Comparison of ENCODE assay signal across 16 mouse cellular contexts in genomic region chr14:30419046-30419445, GRCm38 (mm10).
DNase-seq lines count a peak whose midpoint lies in the region; ATAC-seq lines count a peak whose summit lies in the region.
"Had no signal": no experiment of that assay in that cellular context is flagged by ENCODE, and none has a peak within 500 bp of the region (broad histone marks: within the 10 kb centered on the region; RNA-seq: fewer than 3 reads in every experiment).

No protein-coding gene starts in this region.

- H3K4me1 ChIP-seq in hindbrain, embryonic 14.5 days (replicated peaks; ENCODE audit: control insufficient read depth, insufficient read depth, low read length): no peaks in the 10 kb centered on the region
- H3K4me1 ChIP-seq in hindbrain, embryonic 10.5 days (replicated peaks): no peaks in the 10 kb centered on the region
- H3K4me1 ChIP-seq in lung, embryonic 16.5 days (replicated peaks; ENCODE audit: control insufficient read depth, insufficient read depth, low read length): peaks cover 3% of the 10 kb centered on the region; the same call in 1 of the 2 replicates
- peaks cover 13% of the 10 kb centered on the region for H3K4me1 ChIP-seq in neural tube, embryonic 13.5 days (replicated peaks)
- H3K4me1 ChIP-seq in liver, embryonic 12.5 days: no peaks in the 10 kb centered on the region
- H3K4me1 ChIP-seq: limb, embryonic 15.5 days; midbrain, embryonic 10.5 days had no signal

- H3K4me2 ChIP-seq in hindbrain, embryonic 14.5 days (replicated peaks): peak overlapping the region; percentile 19; the same call in 1 of the 2 replicates
- H3K4me2 ChIP-seq in lung, embryonic 16.5 days (ENCODE audit: low read depth, low read length): peak overlapping the region; percentile 39
- H3K4me2 ChIP-seq in neural tube, embryonic 13.5 days: peak overlapping the region; percentile 11; the same call in 1 of the 2 replicates
- no peak overlapping the region for H3K4me2 ChIP-seq in liver, embryonic 12.5 days
- H3K4me2 ChIP-seq: kidney, embryonic 15.5 days; limb, embryonic 15.5 days had no signal

- H3K27ac ChIP-seq in hindbrain, embryonic 14.5 days: 0 out of 2 replicates have a peak overlapping the region, but pooled peaks have one; percentile 2
- no peak overlapping the region for H3K27ac ChIP-seq in hindbrain, embryonic 10.5 days
- H3K27ac ChIP-seq in lung, embryonic 16.5 days (ENCODE audit: low read length): peak overlapping the region; percentile 76
- no peak overlapping the region for H3K27ac ChIP-seq in neural tube, embryonic 13.5 days (replicated peaks)
- no peak overlapping the region for H3K27ac ChIP-seq in liver, embryonic 12.5 days
- H3K27ac ChIP-seq: kidney, embryonic 15.5 days; limb, embryonic 15.5 days; macrophage; midbrain, embryonic 10.5 days had no signal

- no peak overlapping the region for H3K4me3 ChIP-seq in hindbrain, embryonic 14.5 days (replicated peaks; ENCODE audit: low read length)
- no peak overlapping the region for H3K4me3 ChIP-seq in hindbrain, embryonic 10.5 days
- H3K4me3 ChIP-seq in lung, embryonic 16.5 days (ENCODE audit: low read length): peak overlapping the region; percentile 10; the same call in 1 of the 2 replicates
- no peak overlapping the region for H3K4me3 ChIP-seq in neural tube, embryonic 13.5 days
- no peak overlapping the region for H3K4me3 ChIP-seq in liver, embryonic 12.5 days
- H3K4me3 ChIP-seq: kidney, embryonic 15.5 days; limb, embryonic 15.5 days; midbrain, embryonic 10.5 days had no signal

- DNase-seq in hindbrain, embryonic 14.5 days (ENCODE audit: low spot score): no peak
- DNase-seq in hindbrain, embryonic 10.5 days (ENCODE audit: low spot score): no peak
- DNase-seq in lung, postnatal 36 days: no peak
- no peak for DNase-seq in left cerebral cortex, adult 8-10 months (ENCODE audit: low spot score in 2 of 2)
- DNase-seq: cerebellum, adult 2 months; cerebellum, postnatal 36 days; gastrocnemius, postnatal 10 days; heart, adult 18-20 months; thymus, adult 2 months had no signal

- H3K36me3 ChIP-seq in hindbrain, embryonic 14.5 days (replicated peaks; ENCODE audit: control insufficient read depth, insufficient read depth): no peaks in the 10 kb centered on the region
- no peaks in the 10 kb centered on the region for H3K36me3 ChIP-seq in hindbrain, embryonic 10.5 days
- H3K36me3 ChIP-seq in lung, embryonic 16.5 days (ENCODE audit: control insufficient read depth, insufficient read depth, low read length): no peaks in the 10 kb centered on the region
- H3K36me3 ChIP-seq in neural tube, embryonic 13.5 days: no peaks in the 10 kb centered on the region
- H3K36me3 ChIP-seq in liver, embryonic 12.5 days: no peaks in the 10 kb centered on the region
- H3K36me3 ChIP-seq: kidney, embryonic 15.5 days; limb, embryonic 15.5 days; midbrain, embryonic 10.5 days had no signal

- H3K9me3 ChIP-seq in hindbrain, embryonic 14.5 days (ENCODE audit: control insufficient read depth, low read length): no peaks in the 10 kb centered on the region
- H3K9me3 ChIP-seq in hindbrain, embryonic 10.5 days: no peaks in the 10 kb centered on the region
- H3K9me3 ChIP-seq in lung, embryonic 16.5 days (ENCODE audit: control insufficient read depth, low read length): no peaks in the 10 kb centered on the region
- H3K9me3 ChIP-seq in neural tube, embryonic 13.5 days: no peaks in the 10 kb centered on the region
- H3K9me3 ChIP-seq in liver, embryonic 12.5 days (replicated peaks): no peaks in the 10 kb centered on the region
- H3K9me3 ChIP-seq: kidney, embryonic 15.5 days; limb, embryonic 15.5 days; midbrain, embryonic 10.5 days had no signal

- H3K27me3 ChIP-seq in hindbrain, embryonic 14.5 days (ENCODE audit: control insufficient read depth, insufficient read depth, low read length): no peaks in the 10 kb centered on the region
- H3K27me3 ChIP-seq in hindbrain, embryonic 10.5 days (ENCODE audit: insufficient read depth, poor library complexity, severe bottlenecking): no peaks in the 10 kb centered on the region
- no peaks in the 10 kb centered on the region for H3K27me3 ChIP-seq in lung, embryonic 16.5 days (ENCODE audit: control insufficient read depth, insufficient read depth, low read depth, low read length)
- no peaks in the 10 kb centered on the region for H3K27me3 ChIP-seq in neural tube, embryonic 13.5 days
- no peaks in the 10 kb centered on the region for H3K27me3 ChIP-seq in liver, embryonic 12.5 days (replicated peaks)
- H3K27me3 ChIP-seq: kidney, embryonic 15.5 days; limb, embryonic 15.5 days had no signal

- no peak for ATAC-seq in hindbrain, embryonic 14.5 days (ENCODE audit: low FRiP score)
- peak; percentile 53; the same call in 1 of the 2 replicates for ATAC-seq in lung, embryonic 16.5 days (ENCODE audit: low read depth)
- ATAC-seq in neural tube, embryonic 13.5 days (ENCODE audit: low read depth): peak; percentile 19; the same call in 1 of the 2 replicates
- no peak for ATAC-seq in liver, embryonic 12.5 days

- WGBS in hindbrain, embryonic 14.5 days: 65% methylated on average over 6 of the region's 6 CpGs
- WGBS in hindbrain, embryonic 10.5 days: 79% methylated on average over 6 of the region's 6 CpGs
- WGBS in lung, embryonic 16.5 days: 35% methylated on average over 6 of the region's 6 CpGs
- WGBS in neural tube, embryonic 13.5 days: 50% methylated on average over 6 of the region's 6 CpGs
- WGBS in liver, embryonic 12.5 days (ENCODE audit: insufficient replicate concordance): 70% methylated on average over 6 of the region's 6 CpGs

- H3K9ac ChIP-seq in hindbrain, embryonic 14.5 days: no peak overlapping the region
- H3K9ac ChIP-seq in lung, embryonic 16.5 days (ENCODE audit: low read length): no peak overlapping the region
- no peak overlapping the region for H3K9ac ChIP-seq in neural tube, embryonic 13.5 days
- no peak overlapping the region for H3K9ac ChIP-seq in liver, embryonic 12.5 days
- H3K9ac ChIP-seq: kidney, embryonic 15.5 days; limb, embryonic 15.5 days had no signal

Comparison
In these comparisons a context has a peak if more than half of its experiments do, and no peak if none do; other contexts are left out.
1. H3K27ac ChIP-seq: peak in hindbrain, embryonic 14.5 days (single experiment) and lung, embryonic 16.5 days (single experiment); none in hindbrain, embryonic 10.5 days (single experiment), neural tube, embryonic 13.5 days (single experiment) and liver, embryonic 12.5 days (single experiment).
2. ATAC-seq: peak in lung, embryonic 16.5 days (single experiment) and neural tube, embryonic 13.5 days (single experiment); none in hindbrain, embryonic 14.5 days (single experiment) and liver, embryonic 12.5 days (single experiment).